Mouse (Mus musculus) neural tube, embryonic 15.5 days (tissue): ENCODE data around the gene Hsp90ab1. TPM values are rescaled to one million over a fixed set of nuclear protein-coding genes. Genes with fewer than 3 reads are reported as not detected.

Source experiments
- ATAC-seq: fragments of 200-750 bp; cut with Nextera tagmentation; 2 replicates; pipeline ENCODE4 v1.8.0; 2017; ENCODE audit warnings: mild to moderate bottlenecking, moderate TSS enrichment, moderate library complexity; ENCODE audit not compliant: low FRiP score
- H3K27ac ChIP-seq: fragments of 300-500 bp; sonication (generic); replicated peaks from 2 replicates; pipeline ENCODE4 v1.5.1; 2015; ENCODE audit warnings: mild to moderate bottlenecking, inconsistent platforms
- H3K27me3 ChIP-seq: fragments of 300-500 bp; sonication (generic); replicated peaks from 2 replicates; pipeline ENCODE4 v1.6.1; 2015; ENCODE audit warnings: inconsistent platforms
- H3K36me3 ChIP-seq: fragments of 300-500 bp; sonication (generic); 2 replicates; pipeline ENCODE4 v1.6.1; 2015; ENCODE audit warnings: inconsistent platforms
- H3K4me1 ChIP-seq: fragments of 300-500 bp; sonication (generic); 2 replicates; pipeline ENCODE4 v1.6.1; 2015; ENCODE audit warnings: inconsistent platforms
- H3K4me2 ChIP-seq: fragments of 300-500 bp; sonication (generic); 2 replicates; pipeline ENCODE4 v1.6.1; 2015; ENCODE audit warnings: inconsistent platforms, mild to moderate bottlenecking, moderate library complexity
- H3K4me3 ChIP-seq: fragments of 300-500 bp; sonication (generic); replicated peaks from 2 replicates; pipeline ENCODE4 v1.5.1; 2015; ENCODE audit warnings: mild to moderate bottlenecking, inconsistent platforms
- H3K9ac ChIP-seq: fragments of 300-500 bp; sonication (generic); replicated peaks from 2 replicates; pipeline ENCODE4 v1.6.1; 2015; ENCODE audit warnings: mild to moderate bottlenecking, inconsistent platforms
- H3K9me3 ChIP-seq: fragments of 300-500 bp; sonication (generic); replicated peaks from 2 replicates; pipeline ENCODE4 v1.6.1; 2016; ENCODE audit warnings: inconsistent platforms
- WGBS: fragments of 180-500 bp; shearing (Covaris S2); methylation state at CpG from one replicate; pipeline ENCODE4 v1.1.7; 2015; ENCODE audit warnings: mixed read lengths; 5-methylcytosine and 5-hydroxymethylcytosine counted together
- polyA plus RNA-seq: library from polyadenylated mRNA; unstranded; fragments of >200 nt; fragmentation: Nextera tagmentation; extraction: Ambion mirVana; gene quantifications from 2 replicates; pipeline ENCODE4 v1.2.1, GENCODE M21; 2015

Gene Hsp90ab1
- polyA plus RNA-seq, 1 experiment from 2014 or later = 1,466 TPM

GRCm38 (mm10) chr17:45585725-45586448 lies 12.8 kb upstream of the Hsp90ab1 start:
- H3K27me3 ChIP-seq = no peaks in the 10 kb centered on the region
- no peak for ATAC-seq

GRCm38 (mm10) chr17:45584939-45585678 lies 12.0 kb upstream of the Hsp90ab1 start:
- no peak overlapping the region for H3K4me2 ChIP-seq
- no peak overlapping the region for H3K9ac ChIP-seq
- H3K36me3 ChIP-seq = 0 out of 2 replicates have a peak, but pooled peaks cover 4% of the 10 kb centered on the region
- no peaks in the 10 kb centered on the region for H3K9me3 ChIP-seq
- peak overlapping the region; percentile 62 for H3K27ac ChIP-seq
- H3K4me3 ChIP-seq = no peak overlapping the region
- ATAC-seq = peak; percentile 35
- H3K27me3 ChIP-seq = no peaks in the 10 kb centered on the region
- peaks cover 24% of the 10 kb centered on the region for H3K4me1 ChIP-seq
- 45% methylated on average over 14 of the region's 14 CpGs for WGBS

More at GRCm38 (mm10) chr17:45585725-45586448, 12.8 kb upstream of the Hsp90ab1 start:
- Histone ChIP-seq H3K9me3 (no peaks in the 10 kb centered on the region), H3K9ac (no peak overlapping the region), H3K36me3 (0 out of 2 replicates have a peak, but pooled peaks cover 4% of the 10 kb centered on the region), H3K4me3 (no peak overlapping the region), H3K27ac (peak overlapping the region; percentile 62), H3K4me2 (no peak overlapping the region), H3K4me1 (peaks cover 23% of the 10 kb centered on the region)
- whole genome bisulfite sequencing = 78% methylated on average over 23 of the region's 23 CpGs

- peak; percentile 61 for ATAC-seq
- Histone ChIP-seq H3K27me3 (no peaks in the 10 kb centered on the region), H3K9me3 (no peaks in the 10 kb centered on the region), H3K4me3 (no peak overlapping the region), H3K27ac (peak overlapping the region; percentile 62), H3K4me2 (no peak overlapping the region), H3K9ac (no peak overlapping the region), H3K4me1 (peaks cover 24% of the 10 kb centered on the region), H3K36me3 (0 out of 2 replicates have a peak, but pooled peaks cover 4% of the 10 kb centered on the region)
- 37% methylated on average over 12 of the region's 12 CpGs for WGBS
Observed at GRCm38 (mm10) chr17:45584096-45584896, 11.2 kb upstream of the Hsp90ab1 start.

GRCm38 (mm10) chr17:45582715-45583355 lies 9.8 kb upstream of the Hsp90ab1 start:
- H3K27me3 ChIP-seq = no peaks in the 10 kb centered on the region
- no peak overlapping the region for H3K4me2 ChIP-seq
- 77% methylated on average over 6 of the region's 6 CpGs for WGBS
- ATAC-seq = no peak
- no peaks in the 10 kb centered on the region for H3K9me3 ChIP-seq
- H3K4me3 ChIP-seq = no peak overlapping the region
- peaks cover 24% of the 10 kb centered on the region for H3K4me1 ChIP-seq
- H3K27ac ChIP-seq = no peak overlapping the region
- 0 out of 2 replicates have a peak, but pooled peaks cover 4% of the 10 kb centered on the region for H3K36me3 ChIP-seq
- no peak overlapping the region for H3K9ac ChIP-seq

- Histone ChIP-seq H3K4me3 (no peak overlapping the region), H3K9ac (no peak overlapping the region), H3K36me3 (0 out of 2 replicates have a peak, but pooled peaks cover 4% of the 10 kb centered on the region), H3K27ac (no peak overlapping the region), H3K4me1 (peaks cover 24% of the 10 kb centered on the region), H3K27me3 (no peaks in the 10 kb centered on the region), H3K4me2 (no peak overlapping the region), H3K9me3 (no peaks in the 10 kb centered on the region)
- WGBS = 94% methylated on average over 6 of the region's 6 CpGs
- ATAC-seq = no peak
Observed at GRCm38 (mm10) chr17:45582188-45582587, 9.1 kb upstream of the Hsp90ab1 start.

- Histone ChIP-seq H3K4me2 (no peak overlapping the region), H3K27ac (no peak overlapping the region), H3K9ac (no peak overlapping the region), H3K4me3 (no peak overlapping the region), H3K36me3 (0 out of 2 replicates have a peak, but pooled peaks cover 4% of the 10 kb centered on the region), H3K27me3 (no peaks in the 10 kb centered on the region), H3K4me1 (peaks cover 24% of the 10 kb centered on the region), H3K9me3 (no peaks in the 10 kb centered on the region)
- 11% methylated on average over 2 of the region's 2 CpGs for WGBS
- ATAC-seq = peak; percentile 18; the same call in 1 of the 2 replicates
Observed at GRCm38 (mm10) chr17:45581567-45581983, 8.5 kb upstream of the Hsp90ab1 start.

- Histone ChIP-seq H3K27ac (no peak overlapping the region), H3K9me3 (no peaks in the 10 kb centered on the region), H3K9ac (no peak overlapping the region), H3K4me1 (peaks cover 24% of the 10 kb centered on the region), H3K36me3 (no peaks in the 10 kb centered on the region), H3K4me3 (no peak overlapping the region), H3K27me3 (no peaks in the 10 kb centered on the region), H3K4me2 (peak overlapping the region; percentile 9; the same call in 1 of the 2 replicates)
- 51% methylated on average over 12 of the region's 12 CpGs for WGBS
- no peak for ATAC-seq
Observed at GRCm38 (mm10) chr17:45580958-45581477, 7.9 kb upstream of the Hsp90ab1 start.

- H3K4me1 ChIP-seq = peaks cover 26% of the 10 kb centered on the region
- 93% methylated on average over 4 of the region's 4 CpGs for WGBS
- no peaks in the 10 kb centered on the region for H3K9me3 ChIP-seq
- H3K4me3 ChIP-seq = no peak overlapping the region
- no peak overlapping the region for H3K27ac ChIP-seq
- ATAC-seq = no peak
- H3K27me3 ChIP-seq = no peaks in the 10 kb centered on the region
- H3K36me3 ChIP-seq = no peaks in the 10 kb centered on the region
- no peak overlapping the region for H3K4me2 ChIP-seq
- no peak overlapping the region for H3K9ac ChIP-seq
Observed at GRCm38 (mm10) chr17:45579554-45579953, 6.5 kb upstream of the Hsp90ab1 start.

- H3K9ac ChIP-seq = no peak overlapping the region
- H3K27me3 ChIP-seq = no peaks in the 10 kb centered on the region
- H3K4me2 ChIP-seq = no peak overlapping the region
- WGBS = 78% methylated on average over 7 of the region's 7 CpGs
- H3K9me3 ChIP-seq = no peaks in the 10 kb centered on the region
- H3K27ac ChIP-seq = no peak overlapping the region
- H3K4me3 ChIP-seq = no peak overlapping the region
- peaks cover 26% of the 10 kb centered on the region for H3K4me1 ChIP-seq
- ATAC-seq = no peak
- H3K36me3 ChIP-seq = no peaks in the 10 kb centered on the region
Observed at GRCm38 (mm10) chr17:45578843-45579242, 5.8 kb upstream of the Hsp90ab1 start.

- H3K27ac ChIP-seq = no peak overlapping the region
- H3K36me3 ChIP-seq = no peaks in the 10 kb centered on the region
- no peak overlapping the region for H3K4me2 ChIP-seq
- 67% methylated on average over 5 of the region's 5 CpGs for WGBS
- H3K4me1 ChIP-seq = peaks cover 26% of the 10 kb centered on the region
- no peak overlapping the region for H3K4me3 ChIP-seq
- no peaks in the 10 kb centered on the region for H3K9me3 ChIP-seq
- no peak for ATAC-seq
- H3K9ac ChIP-seq = 0 out of 2 replicates have a peak overlapping the region, but pooled peaks have one; percentile 4
- no peaks in the 10 kb centered on the region for H3K27me3 ChIP-seq
Observed at GRCm38 (mm10) chr17:45578242-45578641, 5.2 kb upstream of the Hsp90ab1 start.
